Mouse (Mus musculus): ENCODE measurements around the gene Ppp1ca. TPM values are rescaled to one million over a fixed set of nuclear protein-coding genes. Genes with fewer than 3 reads are reported as not detected.

The Ppp1ca gene
- polyA plus RNA-seq, 1 experiment from 2014 or later: 757 TPM

DNA sequence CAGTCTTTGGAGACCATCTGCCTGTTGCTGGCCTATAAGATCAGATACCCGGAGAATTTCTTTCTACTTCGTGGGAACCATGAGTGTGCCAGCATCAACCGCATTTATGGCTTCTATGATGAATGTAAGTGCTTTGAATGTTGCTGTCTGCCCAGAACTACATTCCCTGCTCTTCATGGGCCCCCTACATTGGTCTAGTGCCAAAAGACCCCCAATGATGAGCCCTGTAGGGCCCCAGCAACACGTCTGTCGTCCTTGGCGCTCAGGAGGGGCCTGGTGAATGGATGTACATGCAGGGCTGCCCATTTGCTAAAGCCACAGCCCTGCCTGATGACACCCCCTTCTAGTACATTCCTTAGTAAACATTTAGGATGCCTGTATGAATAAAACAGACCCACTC lies 1.3 kb downstream of the Ppp1ca start:
- Histone ChIP-seq H3K4me3 (ENCODE audit: control insufficient read depth in 1 of 2, insufficient read depth in 1 of 2, low read depth in 1 of 2, low read length in 2 of 2) (peak overlapping the region; percentile 68 to 71), H3K4me1 (ENCODE audit: control insufficient read depth in 2 of 2, insufficient read depth in 2 of 2, low read length in 2 of 2) (peaks cover 16 to 32% of the 10 kb centered on the region in 2 experiments), H3K36me3 (ENCODE audit: control insufficient read depth, insufficient read depth, low read length) (peaks cover 47% of the 10 kb centered on the region), H3K4me2 (ENCODE audit: low read length) (peak overlapping the region; percentile 94), H3K27me3 (ENCODE audit: control insufficient read depth, insufficient read depth, low read length) (no peaks in the 10 kb centered on the region), H3K27ac (replicated peaks in 1 of 2; ENCODE audit: control insufficient read depth in 1 of 2, insufficient read depth in 1 of 2, low read depth in 2 of 2, low read length in 2 of 2) (peak overlapping the region in 1 of 2 experiments; percentile 89; a peak in 1 of 4 replicates), H3K9me3 (ENCODE audit: control insufficient read depth, low read length) (no peaks in the 10 kb centered on the region), H3K9ac (ENCODE audit: low read length) (peak overlapping the region; percentile 93)
- WGBS: 52% methylated on average over 6 of the region's 6 CpGs
- no peak for ATAC-seq (ENCODE audit: insufficient number of reproducible peaks, insufficient read depth, low FRiP score, low read depth)

DNA sequence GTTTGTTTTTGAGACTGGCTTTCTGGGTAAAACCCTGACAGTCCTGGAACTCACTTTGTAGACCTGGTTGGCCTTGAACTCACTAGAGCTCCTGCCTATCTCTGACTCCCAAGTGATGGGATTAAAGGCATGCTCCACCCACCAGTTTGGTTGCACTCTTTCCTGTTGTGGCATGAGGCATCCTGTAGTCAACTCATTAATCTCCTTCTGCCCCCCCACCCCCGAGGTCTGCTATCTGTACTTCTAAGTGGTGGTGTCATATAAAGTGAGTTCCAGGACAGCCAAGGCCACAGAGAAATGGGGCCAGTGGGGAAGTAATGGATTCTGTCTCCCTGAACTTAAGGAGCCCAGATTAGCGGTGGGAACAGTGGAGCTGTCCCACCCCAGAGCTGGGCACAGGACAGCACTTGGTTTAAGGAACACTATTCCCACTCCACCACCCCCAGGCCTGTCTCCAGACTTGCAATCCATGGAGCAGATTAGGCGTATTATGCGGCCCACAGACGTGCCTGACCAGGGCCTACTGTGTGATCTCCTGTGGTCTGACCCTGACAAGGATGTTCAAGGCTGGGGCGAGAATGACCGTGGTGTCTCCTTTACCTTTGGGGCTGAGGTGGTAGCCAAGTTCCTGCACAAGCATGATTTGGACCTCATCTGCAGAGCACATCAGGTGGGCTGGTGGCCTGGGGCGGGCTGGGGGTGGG lies 2.3 kb downstream of the Ppp1ca start:
- Histone ChIP-seq H3K36me3 (ENCODE audit: control insufficient read depth, insufficient read depth, low read length) (peaks cover 57% of the 10 kb centered on the region), H3K9ac (ENCODE audit: low read length) (peak overlapping the region; percentile 16; the same call in 1 of the 2 replicates), H3K4me1 (ENCODE audit: control insufficient read depth in 2 of 2, insufficient read depth in 2 of 2, low read length in 2 of 2) (peaks cover 16 to 32% of the 10 kb centered on the region in 2 experiments), H3K4me3 (ENCODE audit: control insufficient read depth in 1 of 2, insufficient read depth in 1 of 2, low read depth in 1 of 2, low read length in 2 of 2) (no peak overlapping the region), H3K27me3 (ENCODE audit: control insufficient read depth, insufficient read depth, low read length) (no peaks in the 10 kb centered on the region), H3K27ac (replicated peaks in 1 of 2; ENCODE audit: control insufficient read depth in 1 of 2, insufficient read depth in 1 of 2, low read depth in 2 of 2, low read length in 2 of 2) (no peak overlapping the region), H3K9me3 (ENCODE audit: control insufficient read depth, low read length) (no peaks in the 10 kb centered on the region), H3K4me2 (ENCODE audit: low read length) (no peak overlapping the region; the same call in 1 of the 2 replicates)
- 71% methylated on average over 8 of the region's 8 CpGs for WGBS
- ATAC-seq (ENCODE audit: insufficient number of reproducible peaks, insufficient read depth, low FRiP score, low read depth): no peak

DNA sequence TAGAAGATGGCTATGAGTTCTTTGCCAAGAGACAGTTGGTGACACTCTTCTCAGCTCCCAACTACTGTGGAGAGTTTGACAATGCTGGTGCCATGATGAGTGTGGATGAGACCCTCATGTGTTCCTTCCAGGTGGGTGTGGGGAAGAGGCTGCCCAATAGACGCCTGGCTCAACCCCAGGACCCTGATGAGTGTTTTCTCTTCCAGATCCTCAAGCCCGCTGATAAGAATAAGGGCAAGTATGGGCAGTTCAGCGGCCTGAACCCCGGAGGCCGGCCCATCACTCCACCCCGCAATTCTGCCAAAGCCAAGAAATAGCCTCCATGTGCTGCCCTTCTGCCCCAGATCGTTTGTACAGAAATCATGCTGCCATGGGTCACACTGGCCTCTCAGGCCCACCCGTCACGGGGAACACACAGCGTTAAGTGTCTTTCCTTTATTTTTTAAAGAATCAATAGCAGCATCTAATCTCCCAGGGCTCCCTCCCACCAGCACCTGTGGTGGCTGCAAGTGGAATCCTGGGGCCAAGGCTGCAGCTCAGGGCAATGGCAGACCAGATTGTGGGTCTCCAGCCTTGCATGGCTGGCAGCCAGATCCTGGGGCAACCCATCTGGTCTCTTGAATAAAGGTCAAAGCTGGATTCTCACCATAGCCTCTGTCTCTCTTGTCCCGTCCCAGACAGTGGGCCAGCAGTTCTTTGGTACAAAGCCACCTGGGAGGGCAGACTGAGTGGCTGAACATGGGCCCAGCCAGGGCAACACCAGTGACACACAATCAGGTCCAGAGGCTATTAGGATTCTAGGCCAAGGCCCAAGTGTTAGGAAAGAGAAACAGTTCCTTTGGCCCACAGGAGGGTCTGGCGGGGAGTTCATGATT lies 3.1 kb downstream of the Ppp1ca start:
- ATAC-seq (ENCODE audit: insufficient number of reproducible peaks, insufficient read depth, low FRiP score, low read depth): no peak
- H3K4me2 ChIP-seq (ENCODE audit: low read length): no peak overlapping the region
- H3K27me3 ChIP-seq (ENCODE audit: control insufficient read depth, insufficient read depth, low read length): no peaks in the 10 kb centered on the region
- no peak overlapping the region for H3K4me3 ChIP-seq (ENCODE audit: control insufficient read depth in 1 of 2, insufficient read depth in 1 of 2, low read depth in 1 of 2, low read length in 2 of 2)
- no peak overlapping the region for H3K9ac ChIP-seq (ENCODE audit: low read length)
- H3K27ac ChIP-seq (replicated peaks in 1 of 2; ENCODE audit: control insufficient read depth in 1 of 2, insufficient read depth in 1 of 2, low read depth in 2 of 2, low read length in 2 of 2): no peak overlapping the region
- peaks cover 16 to 34% of the 10 kb centered on the region in 2 experiments for H3K4me1 ChIP-seq (ENCODE audit: control insufficient read depth in 2 of 2, insufficient read depth in 2 of 2, low read length in 2 of 2)
- H3K9me3 ChIP-seq (ENCODE audit: control insufficient read depth, low read length): no peaks in the 10 kb centered on the region
- H3K36me3 ChIP-seq (ENCODE audit: control insufficient read depth, insufficient read depth, low read length): peaks cover 66% of the 10 kb centered on the region
- 81% methylated on average over 12 of the region's 12 CpGs for WGBS

DNA sequence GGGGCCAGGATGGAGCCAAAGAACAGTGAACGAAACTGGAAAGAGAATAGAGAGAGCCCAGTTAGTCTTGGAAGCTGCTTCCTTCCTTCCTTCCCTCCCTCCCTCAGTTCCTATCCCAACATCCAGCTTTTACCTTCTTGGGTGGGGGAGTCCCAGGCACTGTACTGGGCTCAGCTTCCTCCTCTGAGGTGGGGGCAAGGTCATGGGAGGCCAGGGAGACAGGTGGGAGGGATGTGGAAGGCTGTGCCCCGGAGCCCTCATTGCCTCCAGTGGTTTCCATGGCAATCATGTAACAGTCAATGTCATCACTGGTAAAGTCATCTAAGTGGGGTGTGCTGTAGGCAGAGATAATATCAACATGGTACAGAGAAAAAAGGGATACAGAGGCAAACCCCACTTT lies 4.2 kb downstream of the Ppp1ca start:
- H3K27ac ChIP-seq (replicated peaks in 1 of 2; ENCODE audit: control insufficient read depth in 1 of 2, insufficient read depth in 1 of 2, low read depth in 2 of 2, low read length in 2 of 2): no peak overlapping the region
- H3K27me3 ChIP-seq (ENCODE audit: control insufficient read depth, insufficient read depth, low read length): no peaks in the 10 kb centered on the region
- 61% methylated on average over 2 of the region's 2 CpGs for WGBS
- ATAC-seq (ENCODE audit: insufficient number of reproducible peaks, insufficient read depth, low FRiP score, low read depth): no peak
- H3K4me3 ChIP-seq (ENCODE audit: control insufficient read depth in 1 of 2, insufficient read depth in 1 of 2, low read depth in 1 of 2, low read length in 2 of 2): no peak overlapping the region
- H3K4me1 ChIP-seq (ENCODE audit: control insufficient read depth in 2 of 2, insufficient read depth in 2 of 2, low read length in 2 of 2): peaks cover 21 to 40% of the 10 kb centered on the region in 2 experiments
- no peak overlapping the region for H3K9ac ChIP-seq (ENCODE audit: low read length)
- no peaks in the 10 kb centered on the region for H3K9me3 ChIP-seq (ENCODE audit: control insufficient read depth, low read length)
- peaks cover 71% of the 10 kb centered on the region for H3K36me3 ChIP-seq (ENCODE audit: control insufficient read depth, insufficient read depth, low read length)
- H3K4me2 ChIP-seq (ENCODE audit: low read length): no peak overlapping the region

DNA sequence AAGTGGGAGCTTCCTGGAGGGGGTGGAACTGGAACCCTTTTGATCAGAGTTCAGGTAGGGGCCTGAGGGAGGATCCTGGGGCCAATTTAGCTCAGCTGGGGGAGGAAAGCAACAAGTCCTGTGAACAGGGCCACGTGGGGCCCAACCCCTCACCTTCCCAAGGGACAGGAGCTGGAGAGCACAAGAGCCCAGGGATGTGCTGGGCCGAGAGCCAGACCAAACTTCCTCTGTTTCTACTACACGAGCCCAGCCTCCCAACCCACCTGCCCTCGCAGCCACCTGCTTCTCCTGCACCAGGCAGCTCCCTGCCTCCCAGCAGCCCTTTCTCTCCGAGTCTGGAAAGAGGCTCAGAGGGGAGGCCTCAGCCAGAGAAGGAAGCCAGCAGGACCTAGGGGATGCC lies 4.7 kb downstream of the Ppp1ca start:
- H3K36me3 ChIP-seq (ENCODE audit: control insufficient read depth, insufficient read depth, low read length): peaks cover 71% of the 10 kb centered on the region
- H3K9me3 ChIP-seq (ENCODE audit: control insufficient read depth, low read length): no peaks in the 10 kb centered on the region
- H3K4me1 ChIP-seq (ENCODE audit: control insufficient read depth in 2 of 2, insufficient read depth in 2 of 2, low read length in 2 of 2): peaks cover 18 to 35% of the 10 kb centered on the region in 2 experiments
- no peak overlapping the region for H3K27ac ChIP-seq (replicated peaks in 1 of 2; ENCODE audit: control insufficient read depth in 1 of 2, insufficient read depth in 1 of 2, low read depth in 2 of 2, low read length in 2 of 2)
- no peaks in the 10 kb centered on the region for H3K27me3 ChIP-seq (ENCODE audit: control insufficient read depth, insufficient read depth, low read length)
- no peak overlapping the region for H3K4me3 ChIP-seq (ENCODE audit: control insufficient read depth in 1 of 2, insufficient read depth in 1 of 2, low read depth in 1 of 2, low read length in 2 of 2)
- H3K9ac ChIP-seq (ENCODE audit: low read length): no peak overlapping the region; the same call in 1 of the 2 replicates
- 37% methylated on average over 5 of the region's 5 CpGs for WGBS
- no peak for ATAC-seq (ENCODE audit: insufficient number of reproducible peaks, insufficient read depth, low FRiP score, low read depth)
- H3K4me2 ChIP-seq (ENCODE audit: low read length): no peak overlapping the region

DNA sequence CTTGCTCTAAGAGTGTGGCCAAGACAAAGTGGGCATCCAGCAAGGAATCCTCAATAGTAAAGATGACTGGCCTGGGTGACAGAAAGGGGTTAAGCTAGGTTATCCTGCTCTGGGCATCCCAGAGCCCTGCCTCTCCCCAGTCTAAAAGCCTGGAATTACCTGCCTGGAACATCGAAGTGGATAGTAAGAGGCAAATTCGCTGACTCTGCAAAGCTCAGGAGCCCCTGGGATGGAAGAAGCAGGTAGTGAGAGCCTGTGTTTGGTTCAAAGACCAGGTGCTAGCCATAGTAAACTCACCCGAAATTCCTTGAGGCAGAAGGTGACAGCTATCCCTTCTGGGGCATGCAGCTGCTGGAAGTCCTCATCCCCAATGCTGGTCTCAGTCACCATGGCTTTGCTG lies 5.3 kb downstream of the Ppp1ca start:
- Histone ChIP-seq H3K27me3 (ENCODE audit: control insufficient read depth, insufficient read depth, low read length) (no peaks in the 10 kb centered on the region), H3K36me3 (ENCODE audit: control insufficient read depth, insufficient read depth, low read length) (peaks cover 71% of the 10 kb centered on the region)

DNA sequence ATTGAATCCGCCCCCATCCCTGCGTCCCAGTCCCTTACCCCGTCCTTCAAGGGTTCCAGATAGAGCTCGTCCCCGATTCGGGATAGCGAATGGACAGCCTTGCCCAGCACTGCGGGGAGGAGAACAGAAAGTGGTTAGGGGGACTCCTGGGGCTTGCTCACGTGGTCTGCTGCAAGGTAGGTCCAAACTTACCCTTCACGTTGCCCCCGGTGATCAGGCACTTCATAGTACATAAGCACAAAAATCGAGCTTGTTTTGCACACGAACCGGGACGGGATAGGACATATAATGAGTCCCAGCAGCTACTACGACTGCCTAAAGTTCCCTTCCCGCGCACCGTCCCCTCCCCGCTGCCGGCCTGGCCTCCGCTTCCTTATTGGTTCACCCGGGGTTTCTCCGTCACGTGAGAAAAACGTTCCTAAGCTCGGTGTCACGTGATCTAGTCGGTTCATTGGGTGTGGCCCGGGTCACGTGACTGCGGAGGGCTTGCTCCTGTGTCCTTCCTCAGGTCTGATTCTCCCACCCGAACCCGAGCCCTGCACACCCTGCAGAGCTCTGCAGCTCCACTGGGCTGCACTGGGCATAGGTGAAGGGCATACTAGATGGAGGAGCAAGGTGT lies 9.5 kb downstream of the Ppp1ca start, which contains the start of gene Rad9a:
Gene Rad9a (minus strand): TSS at position 372 of the 619 bp plus-strand sequence.
- peak; percentile 79 for ATAC-seq (ENCODE audit: insufficient number of reproducible peaks, insufficient read depth, low FRiP score, low read depth)
- Histone ChIP-seq H3K4me3 (ENCODE audit: control insufficient read depth in 1 of 2, insufficient read depth in 1 of 2, low read depth in 1 of 2, low read length in 2 of 2) (peak within 1 kb of the TSS; percentile 74), H3K36me3 (ENCODE audit: control insufficient read depth, insufficient read depth, low read length) (peaks cover 36% of the 10 kb centered on the region), H3K9ac (ENCODE audit: low read length) (peak within 1 kb of the TSS; percentile 88), H3K27ac (replicated peaks in 1 of 2; ENCODE audit: control insufficient read depth in 1 of 2, insufficient read depth in 1 of 2, low read depth in 2 of 2, low read length in 2 of 2) (peak within 1 kb of the TSS; percentile 46 to 70), H3K4me2 (ENCODE audit: low read length) (peak within 1 kb of the TSS; percentile 95), H3K9me3 (ENCODE audit: control insufficient read depth, low read length) (no peaks in the 10 kb centered on the region), H3K4me1 (ENCODE audit: control insufficient read depth in 2 of 2, insufficient read depth in 2 of 2, low read length in 2 of 2) (peaks cover 14 to 22% of the 10 kb centered on the region in 2 experiments), H3K27me3 (ENCODE audit: control insufficient read depth, insufficient read depth, low read length) (peaks cover 10% of the 10 kb centered on the region)
- under 1% methylated on average over 34 of the region's 34 CpGs for WGBS

More for the DNA sequence above, 5.3 kb downstream of the Ppp1ca start:
- WGBS: 68% methylated on average over 3 of the region's 3 CpGs
- H3K9me3 ChIP-seq (ENCODE audit: control insufficient read depth, low read length): no peaks in the 10 kb centered on the region
- no peak overlapping the region for H3K4me2 ChIP-seq (ENCODE audit: low read length)
- no peak overlapping the region for H3K9ac ChIP-seq (ENCODE audit: low read length)
- no peak overlapping the region for H3K4me3 ChIP-seq (ENCODE audit: control insufficient read depth in 1 of 2, insufficient read depth in 1 of 2, low read depth in 1 of 2, low read length in 2 of 2)
- no peak overlapping the region for H3K27ac ChIP-seq (replicated peaks in 1 of 2; ENCODE audit: control insufficient read depth in 1 of 2, insufficient read depth in 1 of 2, low read depth in 2 of 2, low read length in 2 of 2)
- peaks cover 20 to 36% of the 10 kb centered on the region in 2 experiments for H3K4me1 ChIP-seq (ENCODE audit: control insufficient read depth in 2 of 2, insufficient read depth in 2 of 2, low read length in 2 of 2)
- no peak for ATAC-seq (ENCODE audit: insufficient number of reproducible peaks, insufficient read depth, low FRiP score, low read depth)

Data from heart, embryonic 14.5 days (tissue).